Mouse (Mus musculus): Measurements from ENCODE around the gene Zbtb32.

Gene Zbtb32

GRCm38 (mm10) chr7:30564970-30565571 is 33.6 kb downstream of the Zbtb32 start, which contains the start of gene Igflr1:
Igflr1 (plus strand) TSS chr7:30565427.
- no peak for DNase-seq

DNA sequence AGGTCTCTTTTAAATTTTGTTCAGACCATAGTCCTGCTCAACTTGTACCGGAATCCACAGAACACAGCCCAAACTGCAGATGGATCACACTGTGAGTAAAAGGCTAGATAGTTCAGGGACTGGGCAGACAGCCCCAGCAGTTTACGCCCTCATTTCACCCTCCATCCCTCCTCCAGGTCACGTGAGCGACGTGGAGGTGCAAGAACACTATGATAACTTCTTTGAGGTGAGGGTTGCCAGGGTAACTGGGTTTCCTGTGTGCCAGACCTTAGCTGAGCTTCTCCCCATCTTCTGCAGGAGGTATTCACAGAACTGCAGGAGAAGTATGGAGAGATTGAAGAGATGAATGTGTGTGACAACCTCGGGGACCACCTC is 34.8 kb downstream of the Zbtb32 start:
- no peak for DNase-seq

- DNase-seq, result peak; percentile 94
Measured at GRCm38 (mm10) chr7:30563117-30563905, 35.4 kb downstream of the Zbtb32 start, which contains the start of the genes U2af1l4, Gm49396 and Psenen. U2af1l4 (plus strand) TSS chr7:30563301. Gm49396 (plus strand) TSS chr7:30563344. Psenen (minus strand) TSS chr7:30563627.

DNA sequence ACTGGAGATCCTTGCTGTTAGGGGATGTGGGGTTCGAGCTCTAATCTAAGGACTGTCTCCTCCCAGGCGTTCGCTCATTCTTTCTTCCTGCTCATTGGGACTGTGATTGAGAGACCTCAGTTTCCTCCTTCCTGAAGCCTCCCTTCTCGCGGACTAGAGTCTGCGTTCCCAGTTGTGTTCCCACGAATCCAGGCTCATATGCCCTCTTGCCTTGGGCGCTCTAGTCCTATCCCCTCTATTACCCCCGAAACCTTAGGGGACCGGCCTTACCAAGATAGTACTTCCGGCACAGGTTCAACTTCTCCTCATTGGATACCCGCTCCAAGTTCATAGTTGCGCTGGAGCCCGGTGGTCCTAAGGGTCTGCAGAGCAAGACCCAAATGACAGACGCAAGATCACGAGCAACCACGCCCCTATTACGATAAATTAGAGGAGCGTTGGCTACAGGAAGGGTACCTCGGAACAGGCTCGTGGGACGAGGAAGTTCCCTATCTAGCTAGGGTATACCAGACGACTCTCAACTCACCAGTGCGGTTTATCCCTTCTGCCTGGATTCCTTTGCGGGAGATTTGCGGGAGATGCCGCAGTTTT is 36.1 kb downstream of the Zbtb32 start:
- no peak for DNase-seq

DNA sequence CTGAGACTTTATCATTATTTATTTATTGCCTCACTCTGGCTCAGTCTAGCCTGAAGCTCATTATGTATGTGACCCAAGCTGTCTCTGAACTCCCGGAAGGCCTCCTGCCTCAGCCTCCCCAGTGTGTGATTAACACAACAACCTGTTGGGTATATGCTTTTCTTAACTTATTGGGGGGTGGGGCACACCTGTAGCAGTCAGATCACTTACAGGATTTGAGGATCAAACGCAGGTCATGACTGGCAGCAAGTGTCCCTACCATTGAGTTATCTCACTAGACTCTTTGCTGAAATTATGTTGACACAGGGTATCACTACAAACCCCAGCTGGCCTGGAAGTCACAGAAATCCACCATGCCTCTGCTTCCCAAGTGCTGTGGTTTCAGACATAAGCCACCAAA is 38.4 kb downstream of the Zbtb32 start:
- DNase-seq, result no peak

DNA sequence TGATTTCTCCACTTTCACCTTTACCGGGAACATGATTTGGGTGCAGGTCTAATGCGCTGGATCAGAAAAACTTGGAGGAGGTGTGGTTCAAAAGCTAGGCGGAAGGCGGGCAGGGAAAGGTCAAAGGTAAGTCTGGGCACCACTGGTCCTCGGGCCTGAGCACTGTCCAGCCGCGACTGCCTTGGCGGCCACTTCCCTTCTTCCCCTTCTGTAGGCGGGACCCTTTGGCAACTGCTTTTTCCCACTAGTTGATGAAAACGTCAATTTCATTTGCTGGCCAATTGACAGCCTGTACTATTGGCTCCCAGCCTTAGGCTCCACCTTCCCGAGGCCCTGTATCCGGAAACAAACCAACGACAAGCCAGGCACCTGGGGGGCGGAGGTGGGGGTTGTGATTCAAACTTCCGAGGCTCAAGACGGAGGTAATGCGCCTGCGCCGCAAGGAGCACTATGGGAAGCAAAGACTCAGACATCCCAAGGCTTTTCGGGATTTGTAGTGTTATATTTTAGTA is 39.2 kb downstream of the Zbtb32 start, which contains the start of gene Lin37:
Gene Lin37, minus strand, starts transcription at position 396 of the 512 bp plus-strand sequence.
- DNase-seq, result peak; percentile 96

GRCm38 (mm10) chr7:30558656-30559442 is 39.9 kb downstream of the Zbtb32 start:
- DNase-seq, result no peak

DNA sequence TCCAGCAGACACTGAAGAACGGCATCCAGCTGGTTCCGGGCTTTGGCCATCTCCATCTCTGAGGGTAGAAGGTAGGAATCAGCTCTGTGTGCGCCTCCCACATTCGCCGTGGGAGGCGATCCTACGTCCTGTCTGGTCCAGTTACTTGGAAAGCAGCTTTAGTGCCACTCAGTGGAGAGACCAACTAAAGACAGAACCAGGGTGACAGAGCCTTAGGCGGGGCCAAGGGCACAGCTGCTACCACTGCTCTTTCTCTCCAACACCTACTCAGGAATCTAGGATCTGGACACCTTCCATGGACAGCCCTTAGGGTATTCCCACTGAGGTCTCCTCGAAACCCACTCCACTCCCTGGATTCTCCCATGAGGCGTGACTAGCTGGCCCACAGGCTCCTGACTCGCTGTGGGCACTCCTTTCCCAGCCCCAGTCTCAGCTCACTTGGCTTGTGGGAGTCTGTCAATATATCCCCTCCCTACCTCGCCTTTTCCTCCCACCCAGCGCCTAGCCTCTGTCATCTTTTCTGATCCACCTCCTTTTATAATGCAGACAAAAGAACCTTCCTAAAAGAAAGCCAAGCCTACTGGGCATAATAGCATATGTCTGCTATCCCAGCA is 40.7 kb downstream of the Zbtb32 start:
- DNase-seq, result no peak

DNA sequence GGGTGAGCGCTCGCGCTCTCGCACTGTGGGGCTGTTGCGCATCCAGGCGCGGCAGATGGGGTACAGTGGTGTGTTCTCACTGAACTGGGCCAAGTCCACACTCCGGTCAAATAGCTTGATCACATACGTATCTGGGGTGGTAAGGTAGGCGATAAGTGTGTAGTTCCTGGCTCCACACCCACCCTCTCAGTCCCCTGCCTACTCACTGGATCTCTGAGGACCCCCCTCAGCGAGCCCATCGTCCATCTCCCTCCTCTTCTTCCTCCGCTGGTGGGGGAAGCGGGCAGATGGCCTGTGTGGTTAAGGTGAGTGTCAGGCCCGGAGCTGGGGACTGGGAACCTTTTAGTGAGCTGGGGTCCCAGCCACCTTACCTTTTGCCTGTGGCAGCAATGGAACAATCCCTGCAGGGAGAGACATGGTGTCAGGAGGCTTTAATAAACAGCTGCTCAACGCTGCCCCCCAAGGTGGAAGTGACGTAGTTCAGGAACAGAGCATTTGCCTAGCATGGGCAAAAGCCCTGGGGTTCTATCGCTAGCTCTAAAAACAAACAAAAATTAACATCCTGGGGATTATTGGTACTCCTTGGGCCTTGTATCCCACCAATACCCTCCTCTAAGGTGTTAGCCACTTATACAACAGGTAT is 41.7 kb downstream of the Zbtb32 start:
- no peak for DNase-seq

- DNase-seq, result no peak
Measured at GRCm38 (mm10) chr7:30553810-30554584, 44.7 kb downstream of the Zbtb32 start.

DNA sequence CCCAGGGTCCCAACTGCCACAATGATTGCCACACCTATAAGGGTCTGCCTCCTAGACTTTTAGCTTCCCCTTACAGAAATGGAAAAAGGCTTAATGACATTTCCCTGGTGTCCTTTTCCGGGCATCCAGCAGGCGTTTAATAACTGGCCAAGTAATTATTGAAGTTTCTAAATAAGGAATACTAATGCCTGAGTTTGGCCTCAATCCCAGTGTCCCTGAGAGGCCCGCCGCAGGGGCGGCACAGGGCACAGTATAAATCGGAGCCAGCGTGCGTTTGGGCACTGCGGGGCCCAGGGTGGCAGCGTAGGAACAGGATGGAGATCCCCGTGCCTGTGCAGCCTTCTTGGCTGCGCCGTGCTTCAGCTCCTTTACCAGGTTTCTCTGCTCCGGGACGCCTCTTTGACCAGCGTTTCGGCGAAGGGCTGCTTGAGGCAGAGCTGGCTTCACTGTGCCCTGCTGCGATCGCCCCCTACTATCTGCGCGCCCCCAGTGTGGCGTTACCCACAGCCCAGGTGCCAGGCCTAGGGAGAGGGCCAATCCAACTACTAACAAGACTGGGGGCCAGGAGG is 45.6 kb downstream of the Zbtb32 start:
- DNase-seq, result peak; percentile 43

GRCm38 (mm10) chr7:30552102-30553020 is 46.3 kb downstream of the Zbtb32 start, which contains the start of the genes Hspb6 and Proser3:
Hspb6 (plus strand) TSS chr7:30552178.
Proser3 (minus strand) TSS chr7:30552299.
- DNase-seq, result peak; percentile 97

GRCm38 (mm10) chr7:30551445-30552101 is 47.1 kb downstream of the Zbtb32 start:
- no peak for DNase-seq

DNA sequence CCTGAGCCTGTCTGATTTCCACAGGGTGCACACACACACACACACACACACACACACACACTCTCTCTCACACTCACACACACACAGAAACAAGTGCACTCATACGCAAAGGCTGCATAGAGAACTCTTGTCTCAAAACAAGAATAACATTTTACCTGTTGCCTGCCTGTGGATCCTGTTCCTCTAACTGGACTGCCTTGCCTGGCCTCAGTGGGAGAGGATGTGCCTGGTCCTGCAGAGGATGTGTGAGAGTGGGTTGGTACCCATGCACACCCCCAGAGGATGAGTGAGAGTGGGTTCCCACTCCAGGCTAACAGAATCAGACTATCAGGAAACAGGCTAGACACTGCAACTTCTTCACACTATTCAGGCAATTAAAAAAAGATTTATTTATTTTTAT is 48.1 kb downstream of the Zbtb32 start:
- no peak for DNase-seq

GRCm38 (mm10) chr7:30549880-30550279 is 48.8 kb downstream of the Zbtb32 start:
- DNase-seq, result no peak

DNA sequence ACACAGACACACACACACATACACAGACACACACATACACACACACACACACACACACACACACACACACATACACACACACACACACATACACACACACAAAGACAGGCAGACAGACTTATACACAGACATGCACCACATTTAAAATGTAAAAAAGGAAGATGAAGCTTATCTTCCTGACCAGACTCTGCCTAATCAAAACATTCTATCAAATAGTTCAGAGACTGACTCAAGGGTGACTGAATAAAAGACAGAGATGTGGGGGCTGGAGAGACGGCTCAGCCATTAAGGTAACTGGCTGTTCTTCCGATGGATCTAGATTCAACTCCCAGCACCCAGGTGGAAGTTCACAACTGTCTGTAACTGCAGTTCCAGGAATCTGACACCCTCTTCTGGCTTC is 54.4 kb downstream of the Zbtb32 start:
- DNase-seq, result no peak

DNA sequence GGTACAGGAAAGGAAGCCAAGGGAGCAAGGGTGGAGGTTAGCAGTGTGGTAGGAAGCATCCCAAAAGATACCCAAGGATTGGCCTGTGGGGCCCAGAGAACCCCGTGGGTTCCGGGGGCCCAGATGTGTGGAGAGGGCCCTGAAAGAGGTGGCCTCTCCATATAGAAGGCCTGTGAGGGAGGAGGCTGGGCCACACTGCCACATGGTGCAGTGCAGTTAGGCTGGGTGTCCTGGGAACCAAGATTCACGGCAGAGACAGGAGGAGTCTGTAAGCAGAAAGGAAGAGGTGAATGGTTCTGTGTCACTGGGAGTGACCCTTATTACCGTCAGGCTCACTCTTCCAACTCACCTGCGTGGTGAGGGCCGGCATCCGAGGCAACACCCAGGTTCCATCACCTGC is 58.1 kb downstream of the Zbtb32 start:
- DNase-seq, result no peak

Data from kidney, adult 18-20 months (tissue).